Mouse (Mus musculus): ENCODE data around the gene Pde7b.

GRCm38 (mm10) chr10:20463941-20464340 lies 260.9 kb downstream of the Pde7b start:
- TF ChIP-seq POLR2A (IDR thresholded peaks at IDR 0.05; ENCODE audit: control insufficient read depth, low read depth, low read length) (no peak), CTCF (IDR thresholded peaks at IDR 0.05; ENCODE audit: control insufficient read depth, insufficient read depth, insufficient replicate concordance, low read depth, low read length) (no peak)
